Mouse (Mus musculus) midbrain, embryonic 11.5 days (tissue): ENCODE results near the gene Car3. TPM values are rescaled to one million over a fixed set of nuclear protein-coding genes. Genes with fewer than 3 reads are reported as not detected.

ENCODE experiments used
- ATAC-seq: fragments of 200-750 bp; cut with Nextera tagmentation; 2 replicates; pipeline ENCODE4 v1.8.0; 2017; ENCODE audit warnings: moderate TSS enrichment, moderate library complexity; ENCODE audit not compliant: low FRiP score
- DNase-seq: peaks from one replicate; pipeline ENCODE4 v3.0.0; 2015; ENCODE audit warnings: low spot score; ENCODE audit errors: missing footprints
- H3K27ac ChIP-seq: fragments of 300-500 bp; sonication (generic); 2 replicates; pipeline ENCODE4 v1.5.1; 2014; ENCODE audit warnings: low read depth, low read length
- H3K27me3 ChIP-seq: fragments of 300-500 bp; sonication (generic); 2 replicates; pipeline ENCODE4 v1.6.1; 2014; ENCODE audit warnings: mild to moderate bottlenecking, low read length, moderate library complexity, mixed read lengths; ENCODE audit not compliant: control insufficient read depth, insufficient read depth
- H3K36me3 ChIP-seq: fragments of 300-500 bp; sonication (generic); 2 replicates; pipeline ENCODE4 v1.6.1; 2014; ENCODE audit warnings: mild to moderate bottlenecking, low read length, moderate library complexity, mixed read lengths; ENCODE audit not compliant: control insufficient read depth, insufficient read depth
- H3K4me1 ChIP-seq: fragments of 300-500 bp; sonication (generic); 2 replicates; pipeline ENCODE4 v1.6.1; 2014; ENCODE audit warnings: low read length; ENCODE audit not compliant: control insufficient read depth, insufficient read depth
- H3K4me2 ChIP-seq: fragments of 300-500 bp; sonication (generic); 2 replicates; pipeline ENCODE4 v1.6.1; 2014; ENCODE audit warnings: mild to moderate bottlenecking, moderate library complexity
- H3K4me3 ChIP-seq: fragments of 300-500 bp; sonication (generic); 2 replicates; pipeline ENCODE4 v1.5.1; 2014; ENCODE audit warnings: low read depth, low read length
- H3K9ac ChIP-seq: fragments of 300-500 bp; sonication (generic); 2 replicates; pipeline ENCODE4 v1.6.1; 2014; ENCODE audit warnings: low read length
- H3K9me3 ChIP-seq: fragments of 300-500 bp; sonication (generic); 2 replicates; pipeline ENCODE4 v1.6.1; 2016; ENCODE audit warnings: low read length; ENCODE audit not compliant: control insufficient read depth
- WGBS: fragments of 180-500 bp; shearing (Covaris S2); extraction: QIAGEN DNeasy Blood & Tissue Kit; methylation state at CpG from one replicate; pipeline ENCODE4 v1.1.7; 2014; 5-methylcytosine and 5-hydroxymethylcytosine counted together
- polyA plus RNA-seq: library from polyadenylated mRNA; unstranded; fragments of >200 nt; fragmentation: Nextera tagmentation; extraction: Ambion mirVana; gene quantifications from 2 replicates; pipeline ENCODE4 v1.2.1, GENCODE M21; 2014

The Car3 gene
- polyA plus RNA-seq, 1 experiment from 2014 or later, result 3.9 TPM

- no peaks in the 10 kb centered on the region for H3K4me1 ChIP-seq
- WGBS, result 76% methylated on average over 2 of the region's 2 CpGs
Measured at GRCm38 (mm10) chr3:14889085-14889484, 25.8 kb downstream of the Car3 start.

GRCm38 (mm10) chr3:14889716-14890409, 26.6 kb downstream of the Car3 start:
- no peak overlapping the region for H3K4me3 ChIP-seq
- no peaks in the 10 kb centered on the region for H3K9me3 ChIP-seq
- no peak overlapping the region for H3K4me2 ChIP-seq
- H3K4me1 ChIP-seq, result no peaks in the 10 kb centered on the region
- no peak overlapping the region for H3K27ac ChIP-seq
- ATAC-seq (no peak), DNase-seq (peak; percentile 84)
- WGBS, result 28% methylated on average over 4 of the region's 4 CpGs
- peaks cover 9% of the 10 kb centered on the region; the same call in 1 of the 2 replicates for H3K27me3 ChIP-seq
- no peaks in the 10 kb centered on the region for H3K36me3 ChIP-seq
- no peak overlapping the region for H3K9ac ChIP-seq

More at GRCm38 (mm10) chr3:14889085-14889484, 25.8 kb downstream of the Car3 start:
- Histone ChIP-seq H3K36me3 (no peaks in the 10 kb centered on the region), H3K4me3 (no peak overlapping the region), H3K27ac (no peak overlapping the region), H3K4me2 (no peak overlapping the region), H3K9ac (no peak overlapping the region), H3K9me3 (no peaks in the 10 kb centered on the region), H3K27me3 (peaks cover 9% of the 10 kb centered on the region; the same call in 1 of the 2 replicates)
- ATAC-seq, result no peak
- DNase-seq, result peak; percentile 64

- Histone ChIP-seq H3K27me3 (no peaks in the 10 kb centered on the region), H3K4me2 (no peak overlapping the region), H3K27ac (no peak overlapping the region), H3K9ac (no peak overlapping the region), H3K36me3 (no peaks in the 10 kb centered on the region), H3K9me3 (no peaks in the 10 kb centered on the region), H3K4me1 (no peaks in the 10 kb centered on the region), H3K4me3 (no peak overlapping the region)
- DNase-seq (no peak), ATAC-seq (no peak)
- WGBS, result 78% methylated on average over 3 of the region's 3 CpGs
Measured at GRCm38 (mm10) chr3:14892991-14893390, 29.7 kb downstream of the Car3 start.

- H3K4me2 ChIP-seq, result no peak overlapping the region
Measured at GRCm38 (mm10) chr3:14893700-14894099, 30.4 kb downstream of the Car3 start.

GRCm38 (mm10) chr3:14895333-14895732, 32.0 kb downstream of the Car3 start:
- no peak overlapping the region for H3K4me2 ChIP-seq
- H3K4me3 ChIP-seq, result no peak overlapping the region
- no peaks in the 10 kb centered on the region for H3K27me3 ChIP-seq
- no peaks in the 10 kb centered on the region for H3K36me3 ChIP-seq
- no peak overlapping the region for H3K27ac ChIP-seq
- 93% methylated on average over 3 of the region's 3 CpGs for WGBS
- DNase-seq, result no peak
- no peak overlapping the region for H3K9ac ChIP-seq
- ATAC-seq, result no peak
- H3K4me1 ChIP-seq, result peaks cover 6% of the 10 kb centered on the region; the same call in 1 of the 2 replicates
- H3K9me3 ChIP-seq, result no peaks in the 10 kb centered on the region

More at GRCm38 (mm10) chr3:14893700-14894099, 30.4 kb downstream of the Car3 start:
- 86% methylated on average over 5 of the region's 5 CpGs for WGBS
- no peak overlapping the region for H3K27ac ChIP-seq
- no peaks in the 10 kb centered on the region for H3K4me1 ChIP-seq
- no peak overlapping the region for H3K9ac ChIP-seq
- no peaks in the 10 kb centered on the region for H3K36me3 ChIP-seq
- ATAC-seq (no peak), DNase-seq (no peak)
- H3K27me3 ChIP-seq, result no peaks in the 10 kb centered on the region
- H3K4me3 ChIP-seq, result no peak overlapping the region
- no peaks in the 10 kb centered on the region for H3K9me3 ChIP-seq

- H3K9me3 ChIP-seq, result no peaks in the 10 kb centered on the region
- H3K36me3 ChIP-seq, result no peaks in the 10 kb centered on the region
- no peak overlapping the region for H3K4me2 ChIP-seq
- H3K4me3 ChIP-seq, result no peak overlapping the region
- H3K4me1 ChIP-seq, result peaks cover 6% of the 10 kb centered on the region; the same call in 1 of the 2 replicates
- no peaks in the 10 kb centered on the region for H3K27me3 ChIP-seq
- no peak overlapping the region for H3K9ac ChIP-seq
- DNase-seq, result peak; percentile 87
- no peak for ATAC-seq
- WGBS, result 52% methylated on average over 6 of the region's 6 CpGs
- no peak overlapping the region for H3K27ac ChIP-seq
Measured at GRCm38 (mm10) chr3:14897770-14898169, 34.5 kb downstream of the Car3 start.

GRCm38 (mm10) chr3:14903380-14903779, 40.1 kb downstream of the Car3 start:
- ATAC-seq (no peak), DNase-seq (no peak)
- Histone ChIP-seq H3K4me2 (no peak overlapping the region), H3K36me3 (no peaks in the 10 kb centered on the region), H3K4me3 (no peak overlapping the region), H3K9ac (no peak overlapping the region), H3K27ac (no peak overlapping the region), H3K4me1 (peaks cover 6% of the 10 kb centered on the region; the same call in 1 of the 2 replicates), H3K9me3 (no peaks in the 10 kb centered on the region), H3K27me3 (no peaks in the 10 kb centered on the region)
- WGBS, result 79% methylated on average over 3 of the region's 3 CpGs

GRCm38 (mm10) chr3:14904165-14904564, 40.9 kb downstream of the Car3 start:
- H3K36me3 ChIP-seq, result no peaks in the 10 kb centered on the region
- H3K4me1 ChIP-seq, result peaks cover 4% of the 10 kb centered on the region; the same call in 1 of the 2 replicates
- H3K4me3 ChIP-seq, result no peak overlapping the region
- no peaks in the 10 kb centered on the region for H3K9me3 ChIP-seq
- WGBS, result 88% methylated on average over 3 of the region's 3 CpGs
- H3K9ac ChIP-seq, result no peak overlapping the region
- ATAC-seq (no peak), DNase-seq (peak; percentile 19)
- H3K27ac ChIP-seq, result no peak overlapping the region
- H3K27me3 ChIP-seq, result no peaks in the 10 kb centered on the region
- no peak overlapping the region for H3K4me2 ChIP-seq

- no peak overlapping the region for H3K4me2 ChIP-seq
- H3K4me1 ChIP-seq, result no peaks in the 10 kb centered on the region
- H3K9me3 ChIP-seq, result no peaks in the 10 kb centered on the region
- H3K9ac ChIP-seq, result no peak overlapping the region
- DNase-seq, result no peak
- H3K36me3 ChIP-seq, result no peaks in the 10 kb centered on the region
- no peak overlapping the region for H3K27ac ChIP-seq
- H3K4me3 ChIP-seq, result no peak overlapping the region
- ATAC-seq, result no peak
- WGBS, result 38% methylated on average over 1 of the region's 1 CpGs
- no peaks in the 10 kb centered on the region for H3K27me3 ChIP-seq
Measured at GRCm38 (mm10) chr3:14907271-14907670, 44.0 kb downstream of the Car3 start.
